Mouse (Mus musculus) right cerebral cortex, postnatal 36 days (tissue): ENCODE measurements around the gene Cdc73.
"Not testable (repeated sequence)": the region's sequence is repeated elsewhere in the genome, so short reads cannot be mapped to it uniquely, and the experiment has no call there.

Source experiments
- DNase-seq, 2 experiments: peaks; one replicate each; pipeline ENCODE4 v3.0.0; 2022; ENCODE audit warnings: low spot score in 2 of 2, mixed read lengths in 1 of 2

The Cdc73 gene

DNA sequence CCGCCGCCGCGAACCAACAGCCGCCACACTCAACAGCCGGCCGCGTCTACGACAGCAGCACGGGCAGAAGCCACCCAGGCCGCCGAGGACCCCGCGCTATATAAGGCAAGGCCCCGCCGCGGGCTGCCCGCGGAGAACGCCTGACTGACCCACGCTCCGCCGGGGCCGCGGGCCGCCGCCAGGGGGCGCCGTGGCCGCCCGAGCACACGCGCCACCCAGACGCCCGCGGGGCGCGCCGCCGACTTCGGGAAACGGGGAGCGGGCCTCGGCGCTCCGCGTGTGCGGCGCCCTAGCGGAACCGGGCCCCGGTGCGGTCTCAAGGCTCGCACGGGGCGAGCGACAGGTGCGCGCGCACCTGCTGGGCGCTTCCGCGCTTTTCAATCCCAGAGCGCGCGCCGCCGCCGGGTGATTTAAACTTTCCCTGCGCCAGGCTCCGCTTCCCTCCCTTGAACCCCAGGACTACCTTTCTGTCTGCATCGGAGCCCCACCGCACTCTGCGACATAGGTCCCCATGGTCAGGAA, at the start of gene Cdc73:
Cdc73 (minus strand) TSS at position 153 of the 522 bp plus-strand sequence.
- DNase-seq = peak; percentile 87 to 89

DNA sequence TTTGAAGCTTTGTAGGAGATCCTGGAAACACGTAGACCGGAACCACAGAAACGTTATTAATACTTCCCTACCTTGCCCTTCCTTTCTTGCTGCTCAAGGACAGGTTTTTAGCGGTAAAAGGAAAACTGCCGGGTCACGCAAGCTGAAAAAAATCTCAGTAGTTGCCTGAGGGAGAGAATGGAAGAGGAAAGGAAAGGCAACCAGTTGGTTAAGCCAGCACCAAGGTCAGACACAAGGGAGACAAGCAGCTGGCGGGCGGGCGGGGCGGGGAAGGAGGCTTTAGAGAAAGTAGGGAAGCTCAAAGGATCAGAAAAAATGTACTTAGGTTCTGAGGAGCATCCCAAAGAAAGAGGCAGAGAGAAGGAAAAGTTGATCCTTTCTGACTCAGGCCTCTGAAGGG, 43.2 kb upstream of the Cdc73 start:
- no peak for DNase-seq

DNA sequence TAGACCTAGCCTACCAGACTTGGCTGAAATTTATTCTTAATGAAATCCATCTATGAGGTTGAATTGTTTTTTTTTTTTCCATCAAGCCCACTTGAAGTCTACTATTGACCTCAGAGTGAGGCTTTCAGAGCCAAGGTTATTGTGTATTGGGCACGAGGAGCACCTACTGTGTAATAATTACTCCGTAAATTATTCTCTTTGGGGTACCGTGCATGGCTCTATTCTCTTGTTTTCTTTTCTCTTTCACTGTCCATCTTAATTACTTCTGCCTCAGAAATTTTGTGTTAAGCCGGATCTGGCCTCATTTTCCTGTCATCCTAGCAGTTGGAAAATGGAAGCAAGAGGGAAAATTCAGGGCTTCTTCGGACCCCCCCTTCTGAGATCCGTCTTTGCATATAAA, 39.5 kb upstream of the Cdc73 start:
- no peak for DNase-seq

GRCm38 (mm10) chr1:143741331-143741730, 38.6 kb upstream of the Cdc73 start:
- no peak for DNase-seq

GRCm38 (mm10) chr1:143740581-143740980, 37.9 kb upstream of the Cdc73 start:
- no peak for DNase-seq

- DNase-seq = peak; percentile 88 to 89
These were observed 37.0 kb upstream of the Cdc73 start for GRCm38 (mm10) chr1:143739361-143740350.

GRCm38 (mm10) chr1:143738811-143739210, 36.1 kb upstream of the Cdc73 start:
- DNase-seq = no peak

DNA sequence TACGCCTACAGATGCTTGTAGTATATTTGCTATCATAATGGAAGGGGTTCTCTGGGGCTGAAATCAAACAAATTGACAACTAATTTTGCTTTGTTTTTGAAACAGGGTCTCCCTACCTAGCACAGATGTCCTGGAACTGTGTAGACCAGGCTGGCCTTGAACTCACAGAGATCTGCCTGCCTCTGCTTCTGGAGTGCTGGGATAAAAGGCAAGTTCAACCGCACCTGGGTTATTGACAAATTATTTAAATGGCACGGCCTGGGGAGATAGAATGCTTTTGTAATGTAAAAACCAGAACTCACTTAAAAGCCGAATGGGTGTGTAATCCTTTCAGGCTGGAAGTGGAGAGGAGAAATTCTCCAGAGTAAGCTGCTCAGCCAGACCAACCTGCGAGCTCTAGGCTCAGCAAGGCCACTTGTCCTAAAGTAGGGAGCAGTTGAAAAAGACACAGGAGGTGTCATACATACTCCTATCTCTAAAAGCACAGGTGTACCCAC, 31.3 kb upstream of the Cdc73 start:
- DNase-seq = no peak

- no peak for DNase-seq
These were observed 29.0 kb upstream of the Cdc73 start for GRCm38 (mm10) chr1:143731691-143732090.

- no peak for DNase-seq
These were observed 28.2 kb upstream of the Cdc73 start for GRCm38 (mm10) chr1:143730899-143731298.

- no peak for DNase-seq
These were observed 25.2 kb upstream of the Cdc73 start for GRCm38 (mm10) chr1:143727701-143728445.

- DNase-seq = no peak
These were observed 21.9 kb upstream of the Cdc73 start for GRCm38 (mm10) chr1:143724456-143725064.

GRCm38 (mm10) chr1:143716038-143716437, 13.3 kb upstream of the Cdc73 start, which contains the start of gene Glrx2:
Gene Glrx2, plus strand, starts transcription at chr1:143716338.
- not testable (repeated sequence) for DNase-seq

DNA sequence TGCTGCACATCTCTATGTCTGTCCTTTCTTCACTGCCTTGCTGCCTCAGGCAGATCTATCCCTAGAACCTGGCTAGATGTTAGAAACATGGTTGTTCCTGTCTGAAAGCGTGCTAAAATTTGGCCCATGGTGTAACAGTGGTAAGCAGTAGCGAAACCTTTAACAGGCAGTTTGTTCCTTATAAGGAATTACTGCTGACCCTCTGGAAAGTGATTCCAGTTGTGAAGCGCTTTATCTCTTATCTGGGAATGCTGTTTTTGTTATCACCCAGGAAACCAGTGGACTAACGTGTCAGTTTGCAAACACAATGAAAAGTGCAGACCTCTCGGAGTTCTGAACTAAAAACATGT, 7.9 kb upstream of the Cdc73 start:
- DNase-seq = no peak

GRCm38 (mm10) chr1:143709966-143710626, 7.4 kb upstream of the Cdc73 start:
- no peak for DNase-seq

DNA sequence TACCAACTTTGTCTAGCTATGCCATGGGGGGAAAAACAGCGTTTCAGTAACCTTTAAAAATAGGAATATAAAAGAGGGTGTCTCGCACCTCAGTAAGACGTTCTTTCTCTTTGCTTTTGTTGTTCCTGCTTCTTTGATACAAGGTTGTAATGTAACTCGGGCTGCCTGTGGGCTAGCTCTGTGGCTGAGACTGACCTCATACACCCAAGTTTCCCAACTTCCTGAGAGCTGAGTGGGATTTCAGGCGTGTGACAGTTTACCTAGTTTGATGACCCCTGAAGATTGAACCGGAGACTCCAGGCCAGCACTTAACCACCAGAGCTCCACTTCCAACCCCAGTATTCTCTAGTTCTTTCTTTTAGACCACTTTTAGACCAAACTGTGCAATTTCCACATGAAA, 5.7 kb upstream of the Cdc73 start:
- no peak for DNase-seq

DNA sequence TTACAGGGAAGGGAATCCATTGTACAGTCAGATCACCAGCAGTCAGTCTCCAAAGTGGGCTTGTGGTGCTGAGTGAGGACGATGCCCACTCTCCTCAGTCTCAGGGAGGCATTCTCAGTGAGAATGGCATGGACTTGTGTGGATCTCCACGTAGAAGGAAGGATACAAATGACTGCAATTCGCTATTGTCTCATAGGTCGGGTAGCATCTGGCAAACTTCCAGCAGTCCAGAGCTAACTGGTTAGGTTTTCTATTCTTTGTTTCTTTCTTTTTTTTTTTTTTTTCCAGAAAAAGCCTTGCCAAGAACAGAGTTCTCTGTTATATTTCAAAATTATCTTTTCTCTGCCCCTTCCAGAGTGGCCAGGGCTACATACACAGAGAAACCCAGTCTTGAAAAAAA, 4.3 kb upstream of the Cdc73 start:
- DNase-seq = no peak

DNA sequence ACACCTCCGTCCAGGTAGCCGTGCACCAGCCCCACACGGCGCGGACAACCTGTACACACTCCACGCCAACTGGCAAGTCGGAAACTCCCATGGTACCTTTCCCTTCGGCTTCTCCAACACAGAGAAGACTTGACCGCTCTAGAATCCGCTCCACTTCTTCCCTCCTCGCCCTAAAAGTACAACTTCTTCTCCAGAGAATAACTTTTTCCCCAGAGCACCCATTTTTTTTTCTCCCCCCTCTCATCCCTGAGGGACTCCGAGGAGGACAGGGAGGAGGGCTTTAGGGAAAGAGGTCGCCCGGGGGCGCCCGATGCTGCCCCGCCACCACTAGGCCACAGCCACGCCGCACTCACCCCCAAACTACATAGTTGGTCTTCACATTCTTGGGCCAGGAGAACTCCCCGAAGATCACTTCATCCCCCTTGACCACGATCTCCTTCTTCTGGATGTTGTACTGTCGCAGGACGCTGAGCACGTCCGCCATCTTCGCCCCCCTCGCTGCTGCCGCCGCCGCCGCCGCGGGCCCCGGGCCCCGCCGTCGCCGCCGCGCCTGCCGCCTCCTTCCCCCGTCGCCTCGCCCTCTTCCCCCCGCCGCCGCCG, 452 bp downstream of the Cdc73 start:
- peak in 1 of 2 experiments; percentile 13 for DNase-seq

DNA sequence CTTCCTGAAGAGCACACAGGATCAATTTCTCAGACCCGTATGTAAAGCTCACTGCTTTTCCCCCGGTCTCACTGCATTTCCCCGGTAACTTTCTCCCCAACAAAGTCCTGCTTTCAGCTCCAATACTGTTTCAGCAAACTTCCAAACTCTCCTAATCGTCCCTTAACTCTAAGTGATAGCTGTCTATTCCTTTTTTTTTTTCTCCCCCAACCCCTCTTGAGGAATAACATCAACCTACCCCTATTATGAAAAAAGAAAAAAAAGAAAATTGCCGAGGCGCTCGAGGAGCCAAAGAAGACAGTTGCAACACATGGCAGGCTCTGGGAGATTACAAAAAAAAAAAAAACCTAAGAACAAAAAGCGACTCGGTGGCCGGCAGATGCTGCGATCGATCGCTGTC, 957 bp downstream of the Cdc73 start:
- DNase-seq = no peak

GRCm38 (mm10) chr1:143684849-143685248, 17.8 kb downstream of the Cdc73 start:
- DNase-seq = no peak

- no peak for DNase-seq
These were observed 21.6 kb downstream of the Cdc73 start for GRCm38 (mm10) chr1:143681108-143681507.
